Mouse (Mus musculus): ENCODE measurements around the gene Olfr1344.
"Not testable (repeated sequence)": the region's sequence is repeated elsewhere in the genome, so short reads cannot be mapped to it uniquely, and the experiment has no call there.

The Olfr1344 gene

GRCm38 (mm10) chr7:6438388-6438787, at the start of gene Olfr1344:
Olfr1344 (plus strand) TSS chr7:6438688.
- no peak for DNase-seq (ENCODE audit: low spot score in 2 of 2)

GRCm38 (mm10) chr7:6388971-6389370, 49.5 kb upstream of the Olfr1344 start:
- DNase-seq (ENCODE audit: low spot score in 2 of 2): no peak

GRCm38 (mm10) chr7:6389449-6389848, 49.0 kb upstream of the Olfr1344 start:
- DNase-seq (ENCODE audit: low spot score in 2 of 2): no peak

GRCm38 (mm10) chr7:6397996-6398975, 40.2 kb upstream of the Olfr1344 start, which contains the start of gene Smim17:
Smim17 (plus strand) TSS chr7:6398715.
- DNase-seq (ENCODE audit: low spot score in 2 of 2): peak; percentile 54 to 73

- peak; percentile 30 to 77 for DNase-seq (ENCODE audit: low spot score in 2 of 2)
Observed at GRCm38 (mm10) chr7:6410043-6410442, 28.4 kb upstream of the Olfr1344 start, which contains the start of gene Gm20715. Gm20715 (plus strand) TSS chr7:6410277.

- DNase-seq (ENCODE audit: low spot score in 2 of 2): peak; percentile 30 to 55
Observed at GRCm38 (mm10) chr7:6414626-6415441, 23.7 kb upstream of the Olfr1344 start.

GRCm38 (mm10) chr7:6415442-6415787, 23.1 kb upstream of the Olfr1344 start:
- no peak for DNase-seq (ENCODE audit: low spot score in 2 of 2)

GRCm38 (mm10) chr7:6419894-6420293, 18.6 kb upstream of the Olfr1344 start:
- DNase-seq (ENCODE audit: low spot score in 2 of 2): no peak

- DNase-seq (ENCODE audit: low spot score in 2 of 2): no peak
Observed at GRCm38 (mm10) chr7:6429381-6429780, 9.1 kb upstream of the Olfr1344 start.

- no peak for DNase-seq (ENCODE audit: low spot score in 2 of 2)
Observed at GRCm38 (mm10) chr7:6430342-6430741, 8.1 kb upstream of the Olfr1344 start.

GRCm38 (mm10) chr7:6441173-6441572, 2.7 kb downstream of the Olfr1344 start:
- DNase-seq (ENCODE audit: low spot score in 2 of 2): no peak

- no peak for DNase-seq (ENCODE audit: low spot score in 2 of 2)
Observed at GRCm38 (mm10) chr7:6447771-6448170, 9.3 kb downstream of the Olfr1344 start.

- no peak for DNase-seq (ENCODE audit: low spot score in 2 of 2)
Observed at GRCm38 (mm10) chr7:6455868-6456267, 17.4 kb downstream of the Olfr1344 start, which contains the start of gene Olfr1336. Olfr1336 (plus strand) TSS chr7:6456168.

GRCm38 (mm10) chr7:6456399-6456798, 17.9 kb downstream of the Olfr1344 start:
- DNase-seq (ENCODE audit: low spot score in 2 of 2): no peak

GRCm38 (mm10) chr7:6466951-6467350, 28.5 kb downstream of the Olfr1344 start, which contains the start of gene Olfr1346:
Olfr1346 (plus strand) TSS chr7:6467101.
- DNase-seq (ENCODE audit: low spot score in 2 of 2): no peak

GRCm38 (mm10) chr7:6477633-6478032, 39.1 kb downstream of the Olfr1344 start:
- DNase-seq (ENCODE audit: low spot score in 2 of 2): not testable (repeated sequence)

GRCm38 (mm10) chr7:6486841-6487240, 48.4 kb downstream of the Olfr1344 start, which contains the start of gene Olfr5:
Olfr5 (minus strand) TSS chr7:6486941.
- DNase-seq (ENCODE audit: low spot score in 2 of 2): no peak

Measured in frontal cortex, postnatal 10 days (tissue).